Mouse (Mus musculus) forebrain, postnatal 0 days (tissue): ENCODE measurements around the gene Zfp969. TPM values are rescaled to one million over a fixed set of nuclear protein-coding genes. Genes with fewer than 3 reads are reported as not detected.
"Not testable (repeated sequence)": the region's sequence is repeated elsewhere in the genome, so short reads cannot be mapped to it uniquely, and the experiment has no call there.

Source experiments
- ATAC-seq: fragments of 200-750 bp; cut with Nextera tagmentation; 2 replicates; pipeline ENCODE4 v1.8.0; 2017; ENCODE audit warnings: mild to moderate bottlenecking, moderate library complexity
- DNase-seq: peaks from one replicate; pipeline ENCODE4 v3.0.0-alpha.2; 2015
- H3K27ac ChIP-seq: fragments of 300-500 bp; sonication (generic); 2 replicates; pipeline ENCODE4 v1.5.1; 2014; ENCODE audit warnings: low read depth, mild to moderate bottlenecking, antibody characterized with exemption, low read length, moderate library complexity, mixed read lengths
- H3K27me3 ChIP-seq: fragments of 300-500 bp; sonication (generic); 2 replicates; pipeline ENCODE4 v1.6.1; 2014; ENCODE audit warnings: mild to moderate bottlenecking, low read length, mixed read lengths; ENCODE audit not compliant: insufficient read depth
- H3K36me3 ChIP-seq: fragments of 300-500 bp; sonication (generic); 2 replicates; pipeline ENCODE4 v1.6.1; 2014; ENCODE audit warnings: mild to moderate bottlenecking, moderate library complexity; ENCODE audit not compliant: insufficient read depth
- H3K4me1 ChIP-seq: fragments of 300-500 bp; sonication (generic); 2 replicates; pipeline ENCODE4 v1.6.1; 2014; ENCODE audit warnings: antibody characterized with exemption; ENCODE audit not compliant: insufficient read depth
- H3K4me2 ChIP-seq: fragments of 300-500 bp; sonication (generic); 2 replicates; pipeline ENCODE4 v1.6.1; 2014; ENCODE audit warnings: low read depth, mild to moderate bottlenecking, moderate library complexity
- H3K4me3 ChIP-seq: fragments of 300-500 bp; sonication (generic); 2 replicates; pipeline ENCODE4 v1.5.1; 2014; ENCODE audit warnings: low read depth, low read length, mixed read lengths
- H3K9ac ChIP-seq: fragments of 300-500 bp; sonication (generic); 2 replicates; pipeline ENCODE4 v1.6.1; 2014; ENCODE audit warnings: mild to moderate bottlenecking
- H3K9me3 ChIP-seq: fragments of 300-500 bp; sonication (generic); 2 replicates; pipeline ENCODE4 v1.6.1; 2016; ENCODE audit warnings: low read length
- WGBS: fragments of 180-500 bp; shearing (Covaris S2); extraction: QIAGEN DNeasy Blood & Tissue Kit; methylation state at CpG from one replicate; pipeline ENCODE4 v1.1.7; 2014; 5-methylcytosine and 5-hydroxymethylcytosine counted together
- polyA plus RNA-seq: library from polyadenylated mRNA; unstranded; fragments of >200 nt; fragmentation: Nextera tagmentation; extraction: Ambion mirVana; gene quantifications from 2 replicates; pipeline ENCODE4 v1.2.1, GENCODE M21; 2015
- total RNA-seq: library from RNA; depleted of rRNA; stranded (reverse); fragments of >200 nt; gene quantifications from 2 replicates; pipeline ENCODE4 v1.2.3, GENCODE M21; 2014; rRNA removed

Zfp969 gene
- total RNA-seq (not detected in 2 replicates), polyA plus RNA-seq (16.8 and 24.0 TPM in 2 replicates)

DNA sequence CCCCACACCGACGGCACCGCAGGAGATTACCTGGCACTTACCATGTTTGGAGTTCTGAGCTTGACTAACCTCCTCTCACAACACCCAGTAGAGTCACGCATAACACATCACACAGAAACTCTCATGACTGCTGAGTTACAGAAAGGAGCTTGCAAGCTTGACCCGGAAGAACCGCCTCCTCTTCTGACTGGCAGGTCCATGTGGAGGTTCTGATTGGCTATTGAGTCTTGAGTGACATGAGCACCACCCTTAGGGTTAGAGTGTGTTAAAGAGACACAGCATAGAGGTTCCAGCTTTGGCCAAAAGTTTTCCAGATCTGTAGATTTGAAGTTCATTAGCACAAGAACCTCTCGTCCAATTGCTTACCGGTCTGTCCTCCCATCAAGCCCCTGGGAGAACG is at the start of gene Zfp969:
TSS of gene Zfp969 (minus strand) at position 101 of the 400 bp plus-strand sequence.
- DNase-seq, H3K4me1 ChIP-seq, H3K4me2 ChIP-seq, H3K36me3 ChIP-seq, H3K9me3 ChIP-seq, ATAC-seq, H3K4me3 ChIP-seq, H3K27ac ChIP-seq, H3K27me3 ChIP-seq, H3K9ac ChIP-seq: not testable (repeated sequence)
- WGBS, result no CpG with 5 or more reads among the region's 9 CpGs

- not testable (repeated sequence) for H3K4me3 ChIP-seq, DNase-seq, H3K4me1 ChIP-seq, H3K4me2 ChIP-seq, H3K9ac ChIP-seq, H3K36me3 ChIP-seq, H3K27me3 ChIP-seq, H3K27ac ChIP-seq, ATAC-seq, H3K9me3 ChIP-seq
- no CpG with 5 or more reads among the region's 2 CpGs for WGBS
Measured at GRCm38 (mm10) chr2:175741237-175741636, 37.8 kb upstream of the Zfp969 start, which contains the start of gene Gm2007. TSS of gene Gm2007 (plus strand) at chr2:175741537.

DNA sequence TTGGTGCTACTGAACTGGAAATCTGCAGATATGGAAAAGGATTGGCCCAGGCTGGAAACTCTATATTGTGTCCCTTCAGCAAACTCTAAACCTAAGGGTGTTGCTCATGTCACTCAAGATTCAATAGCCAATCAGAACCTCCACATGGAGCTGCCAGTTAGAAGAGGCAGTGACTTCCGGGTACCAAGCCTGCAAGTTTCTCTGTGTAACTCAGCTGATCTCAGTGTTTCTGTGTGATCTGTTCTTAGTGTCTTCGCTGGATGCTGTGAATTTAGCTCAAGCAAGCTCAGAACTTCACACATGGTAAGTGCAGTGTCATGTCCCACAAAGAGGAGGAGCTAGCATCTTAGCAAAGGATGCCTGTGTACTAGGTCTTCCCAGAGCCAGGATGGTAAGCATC is 59.8 kb downstream of the Zfp969 start, which contains the start of gene Gm11007:
TSS of gene Gm11007 (plus strand) at position 301 of the 400 bp plus-strand sequence.
- not testable (repeated sequence) for H3K4me2 ChIP-seq, H3K9ac ChIP-seq, DNase-seq, H3K27me3 ChIP-seq, ATAC-seq, H3K4me1 ChIP-seq, H3K27ac ChIP-seq, H3K36me3 ChIP-seq, H3K9me3 ChIP-seq, H3K4me3 ChIP-seq
- no CpG with 5 or more reads among the region's 2 CpGs for WGBS

Other genes starting within 250 kb of the Zfp969 start
- 5.8 and 17.1 TPM in 2 replicates for gene Zfp965, start 233.7 kb downstream of the Zfp969 start, total RNA-seq
- 8.7 and 9.8 TPM in 2 replicates for gene Zfp965, start 233.7 kb downstream of the Zfp969 start, polyA plus RNA-seq
- gene Gm11007, start 59.7 kb downstream of the Zfp969 start, total RNA-seq, result not detected in 2 replicates
- gene Gm11007, start 59.7 kb downstream of the Zfp969 start, polyA plus RNA-seq, result not detected in 2 replicates
- gene Gm2007, start 37.9 kb upstream of the Zfp969 start, total RNA-seq, result not detected in 2 replicates
- gene Gm2007, start 37.9 kb upstream of the Zfp969 start, polyA plus RNA-seq, result not detected in 2 replicates
- 9.2 and 10.1 TPM in 2 replicates for gene Gm14288, start 97.4 kb upstream of the Zfp969 start, total RNA-seq
- 1.1 and 4.1 TPM in 2 replicates for gene Gm14288, start 97.4 kb upstream of the Zfp969 start, polyA plus RNA-seq
- gene Gm6710, start 165.6 kb upstream of the Zfp969 start, total RNA-seq, result 23.4 and 27.1 TPM in 2 replicates
- 31.8 and 36.3 TPM in 2 replicates for gene Gm6710, start 165.6 kb upstream of the Zfp969 start, polyA plus RNA-seq
- gene Zfp966, start 227.5 kb upstream of the Zfp969 start, total RNA-seq, result 5.2 and 6.0 TPM in 2 replicates
- gene Zfp966, start 227.5 kb upstream of the Zfp969 start, polyA plus RNA-seq, result 0.40 and 0.98 TPM in 2 replicates